Mouse (Mus musculus): ENCODE results near the gene Ccdc57. TPM values are rescaled to one million over a fixed set of nuclear protein-coding genes. Genes with fewer than 3 reads are reported as not detected.

Ccdc57 gene
- polyA plus RNA-seq, 1 experiment from 2014 or later: 4.4 TPM

DNA sequence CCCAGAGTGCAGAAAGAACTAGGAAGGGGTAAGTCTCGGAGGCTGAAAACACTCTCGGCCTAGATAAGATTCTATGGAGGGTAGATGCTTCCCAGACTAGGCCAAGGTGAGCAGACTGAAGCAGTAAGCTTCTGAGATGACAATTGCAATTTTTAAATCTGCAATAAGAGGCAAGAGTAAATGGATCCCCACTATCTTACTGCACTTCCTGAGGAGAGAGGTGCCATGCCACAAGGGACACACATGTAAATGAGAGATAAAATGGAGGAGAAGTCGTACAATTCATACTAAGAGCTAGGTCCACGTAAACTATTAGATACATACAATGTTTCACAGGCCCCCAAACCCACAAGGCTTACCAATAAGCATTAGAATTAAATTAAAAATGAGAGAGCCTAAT is 4.2 kb downstream of the Ccdc57 start:
- Histone ChIP-seq H3K9me3 (no peaks in the 10 kb centered on the region), H3K9ac (no peak overlapping the region), H3K27me3 (no peaks in the 10 kb centered on the region), H3K4me1 (peaks cover 11% of the 10 kb centered on the region), H3K36me3 (peaks cover 16% of the 10 kb centered on the region; the same call in 1 of the 2 replicates), H3K4me3 (no peak overlapping the region), H3K4me2 (no peak overlapping the region), H3K27ac (no peak overlapping the region)
- WGBS: 90% methylated on average over 4 of the region's 4 CpGs
- no peak for ATAC-seq (ENCODE audit: insufficient number of reproducible peaks, low FRiP score, low TSS enrichment, low read depth)

DNA sequence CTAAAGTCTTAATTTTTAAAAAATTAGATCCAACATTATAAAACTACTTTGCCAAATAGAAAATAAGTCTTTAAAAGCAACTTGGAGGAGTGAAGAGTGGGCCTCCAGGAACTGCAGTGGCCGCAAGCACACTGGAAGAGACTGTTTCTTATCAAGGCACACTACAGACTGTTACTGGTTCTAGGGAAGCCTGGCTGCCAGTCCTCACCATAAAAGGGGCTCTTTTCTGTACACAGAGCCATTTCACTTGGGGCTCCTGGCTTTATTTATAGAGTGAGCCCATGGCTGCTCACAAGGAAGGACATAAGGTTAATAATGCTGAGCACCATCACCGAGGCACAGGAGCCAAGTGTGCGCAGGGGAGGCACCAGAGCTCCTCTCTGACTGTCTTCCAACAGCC is 10.1 kb downstream of the Ccdc57 start:
- H3K36me3 ChIP-seq: peaks cover 46% of the 10 kb centered on the region
- ATAC-seq (ENCODE audit: insufficient number of reproducible peaks, low FRiP score, low TSS enrichment, low read depth): no peak

GRCm38 (mm10) chr11:120917756-120918155 is 14.9 kb downstream of the Ccdc57 start:
- Histone ChIP-seq H3K4me3 (no peak overlapping the region), H3K27ac (no peak overlapping the region), H3K9me3 (no peaks in the 10 kb centered on the region), H3K9ac (no peak overlapping the region), H3K4me1 (no peaks in the 10 kb centered on the region), H3K4me2 (no peak overlapping the region), H3K36me3 (peaks cover 35% of the 10 kb centered on the region), H3K27me3 (no peaks in the 10 kb centered on the region)
- WGBS: 94% methylated on average over 5 of the region's 5 CpGs
- ATAC-seq (ENCODE audit: insufficient number of reproducible peaks, low FRiP score, low TSS enrichment, low read depth): no peak

More for the DNA sequence above, 10.1 kb downstream of the Ccdc57 start:
- 87% methylated on average over 3 of the region's 3 CpGs for WGBS
- Histone ChIP-seq H3K4me1 (no peaks in the 10 kb centered on the region), H3K9me3 (no peaks in the 10 kb centered on the region), H3K27ac (no peak overlapping the region), H3K27me3 (no peaks in the 10 kb centered on the region), H3K4me3 (no peak overlapping the region), H3K9ac (no peak overlapping the region), H3K4me2 (no peak overlapping the region)

GRCm38 (mm10) chr11:120916477-120916876 is 16.2 kb downstream of the Ccdc57 start:
- peaks cover 31% of the 10 kb centered on the region for H3K36me3 ChIP-seq
- no peak overlapping the region for H3K27ac ChIP-seq
- 52% methylated on average over 3 of the region's 3 CpGs for WGBS

GRCm38 (mm10) chr11:120913796-120914195 is 18.9 kb downstream of the Ccdc57 start:
- Histone ChIP-seq H3K4me3 (no peak overlapping the region), H3K27ac (no peak overlapping the region), H3K9ac (no peak overlapping the region), H3K4me1 (no peaks in the 10 kb centered on the region), H3K36me3 (peaks cover 11% of the 10 kb centered on the region), H3K9me3 (no peaks in the 10 kb centered on the region), H3K27me3 (no peaks in the 10 kb centered on the region), H3K4me2 (no peak overlapping the region)
- WGBS: 92% methylated on average over 4 of the region's 4 CpGs
- ATAC-seq (ENCODE audit: insufficient number of reproducible peaks, low FRiP score, low TSS enrichment, low read depth): no peak

More at GRCm38 (mm10) chr11:120916477-120916876, 16.2 kb downstream of the Ccdc57 start:
- Histone ChIP-seq H3K4me3 (no peak overlapping the region), H3K4me2 (no peak overlapping the region), H3K27me3 (no peaks in the 10 kb centered on the region), H3K4me1 (no peaks in the 10 kb centered on the region), H3K9ac (no peak overlapping the region), H3K9me3 (no peaks in the 10 kb centered on the region)
- no peak for ATAC-seq (ENCODE audit: insufficient number of reproducible peaks, low FRiP score, low TSS enrichment, low read depth)

GRCm38 (mm10) chr11:120905430-120905873 is 27.2 kb downstream of the Ccdc57 start:
- ATAC-seq (ENCODE audit: insufficient number of reproducible peaks, low FRiP score, low TSS enrichment, low read depth): no peak
- no peak overlapping the region for H3K27ac ChIP-seq
- 46% methylated on average over 1 of the region's 1 CpGs for WGBS
- H3K4me2 ChIP-seq: no peak overlapping the region
- no peaks in the 10 kb centered on the region for H3K4me1 ChIP-seq
- no peaks in the 10 kb centered on the region for H3K9me3 ChIP-seq
- no peak overlapping the region for H3K4me3 ChIP-seq
- 0 out of 2 replicates have a peak, but pooled peaks cover 2% of the 10 kb centered on the region for H3K36me3 ChIP-seq
- H3K9ac ChIP-seq: no peak overlapping the region
- no peaks in the 10 kb centered on the region for H3K27me3 ChIP-seq

DNA sequence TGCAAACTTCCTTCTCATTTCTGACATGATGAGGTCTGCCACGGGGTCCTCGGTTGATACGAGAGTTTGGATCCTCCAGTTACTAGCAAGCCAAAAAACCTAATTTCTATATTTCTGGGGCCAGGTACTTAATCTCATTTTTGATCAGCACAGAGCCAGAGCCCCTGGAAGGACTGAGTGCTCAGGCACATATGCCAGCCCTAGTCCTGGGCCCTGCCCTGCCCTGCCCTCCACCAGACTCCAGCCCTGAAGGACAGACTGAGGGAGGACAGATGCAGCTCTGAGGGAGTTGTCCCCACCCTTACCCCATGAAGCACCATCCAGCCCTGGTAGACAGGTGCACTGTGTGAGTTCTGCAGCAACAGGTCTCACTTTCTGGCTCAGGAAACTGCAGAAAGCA is 28.1 kb downstream of the Ccdc57 start:
- Histone ChIP-seq H3K4me2 (no peak overlapping the region), H3K27me3 (no peaks in the 10 kb centered on the region), H3K4me3 (no peak overlapping the region), H3K4me1 (no peaks in the 10 kb centered on the region), H3K27ac (no peak overlapping the region), H3K36me3 (0 out of 2 replicates have a peak, but pooled peaks cover 2% of the 10 kb centered on the region), H3K9me3 (no peaks in the 10 kb centered on the region), H3K9ac (no peak overlapping the region)
- ATAC-seq (ENCODE audit: insufficient number of reproducible peaks, low FRiP score, low TSS enrichment, low read depth): no peak
- WGBS: 90% methylated on average over 3 of the region's 3 CpGs

- Histone ChIP-seq H3K27me3 (no peaks in the 10 kb centered on the region), H3K4me1 (no peaks in the 10 kb centered on the region), H3K27ac (no peak overlapping the region), H3K4me2 (no peak overlapping the region), H3K36me3 (0 out of 2 replicates have a peak, but pooled peaks cover 2% of the 10 kb centered on the region), H3K9ac (no peak overlapping the region), H3K4me3 (no peak overlapping the region), H3K9me3 (no peaks in the 10 kb centered on the region)
- no peak for ATAC-seq (ENCODE audit: insufficient number of reproducible peaks, low FRiP score, low TSS enrichment, low read depth)
- 74% methylated on average over 24 of the region's 24 CpGs for WGBS
These were observed 29.4 kb downstream of the Ccdc57 start for GRCm38 (mm10) chr11:120903159-120903850.

GRCm38 (mm10) chr11:120902487-120903142 is 30.1 kb downstream of the Ccdc57 start:
- Histone ChIP-seq H3K9me3 (no peaks in the 10 kb centered on the region), H3K27me3 (no peaks in the 10 kb centered on the region), H3K4me1 (no peaks in the 10 kb centered on the region), H3K36me3 (0 out of 2 replicates have a peak, but pooled peaks cover 2% of the 10 kb centered on the region), H3K4me2 (no peak overlapping the region), H3K27ac (no peak overlapping the region), H3K4me3 (no peak overlapping the region), H3K9ac (no peak overlapping the region)
- 55% methylated on average over 10 of the region's 10 CpGs for WGBS
- ATAC-seq (ENCODE audit: insufficient number of reproducible peaks, low FRiP score, low TSS enrichment, low read depth): no peak

DNA sequence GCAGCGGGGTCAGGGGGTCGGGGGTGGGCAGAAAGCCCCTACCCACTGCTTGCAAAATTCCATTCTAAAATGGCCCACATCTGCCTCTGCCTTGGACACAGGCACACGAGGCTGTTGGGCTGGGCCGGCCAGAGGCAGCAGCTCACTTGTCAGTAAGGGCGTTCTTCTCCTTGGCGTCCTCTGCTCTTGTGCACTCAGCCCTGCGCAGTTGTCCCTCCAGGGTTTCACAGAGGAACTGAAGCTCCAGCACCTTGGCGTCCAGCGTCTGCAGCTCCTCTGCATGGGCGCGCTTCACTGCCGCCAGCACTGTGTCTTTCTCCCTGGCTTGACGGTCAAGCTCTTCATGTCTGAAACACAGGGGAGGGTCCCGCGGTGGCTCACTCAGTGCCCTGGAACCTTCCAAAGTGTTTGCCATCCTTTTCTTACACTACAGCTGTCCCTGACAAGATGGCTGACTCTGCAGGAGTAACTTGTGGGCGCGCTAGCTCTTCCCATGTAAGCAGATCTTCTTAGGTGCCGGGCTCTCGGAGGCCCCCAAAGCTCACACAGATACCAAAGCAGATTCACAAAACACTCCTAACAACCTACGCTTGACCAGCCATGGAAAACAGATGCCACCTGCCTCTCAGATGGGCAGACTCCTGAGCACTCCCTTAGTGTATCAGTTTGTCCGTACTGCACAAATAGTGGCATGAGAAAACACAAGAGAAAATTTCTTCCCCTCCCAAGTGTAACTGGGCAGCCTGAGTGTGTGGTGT is 30.8 kb downstream of the Ccdc57 start:
- Histone ChIP-seq H3K27me3 (no peaks in the 10 kb centered on the region), H3K36me3 (0 out of 2 replicates have a peak, but pooled peaks cover 2% of the 10 kb centered on the region), H3K9ac (no peak overlapping the region), H3K9me3 (no peaks in the 10 kb centered on the region), H3K4me3 (no peak overlapping the region), H3K4me1 (no peaks in the 10 kb centered on the region), H3K27ac (no peak overlapping the region), H3K4me2 (no peak overlapping the region)
- no peak for ATAC-seq (ENCODE audit: insufficient number of reproducible peaks, low FRiP score, low TSS enrichment, low read depth)
- WGBS: 81% methylated on average over 21 of the region's 21 CpGs

DNA sequence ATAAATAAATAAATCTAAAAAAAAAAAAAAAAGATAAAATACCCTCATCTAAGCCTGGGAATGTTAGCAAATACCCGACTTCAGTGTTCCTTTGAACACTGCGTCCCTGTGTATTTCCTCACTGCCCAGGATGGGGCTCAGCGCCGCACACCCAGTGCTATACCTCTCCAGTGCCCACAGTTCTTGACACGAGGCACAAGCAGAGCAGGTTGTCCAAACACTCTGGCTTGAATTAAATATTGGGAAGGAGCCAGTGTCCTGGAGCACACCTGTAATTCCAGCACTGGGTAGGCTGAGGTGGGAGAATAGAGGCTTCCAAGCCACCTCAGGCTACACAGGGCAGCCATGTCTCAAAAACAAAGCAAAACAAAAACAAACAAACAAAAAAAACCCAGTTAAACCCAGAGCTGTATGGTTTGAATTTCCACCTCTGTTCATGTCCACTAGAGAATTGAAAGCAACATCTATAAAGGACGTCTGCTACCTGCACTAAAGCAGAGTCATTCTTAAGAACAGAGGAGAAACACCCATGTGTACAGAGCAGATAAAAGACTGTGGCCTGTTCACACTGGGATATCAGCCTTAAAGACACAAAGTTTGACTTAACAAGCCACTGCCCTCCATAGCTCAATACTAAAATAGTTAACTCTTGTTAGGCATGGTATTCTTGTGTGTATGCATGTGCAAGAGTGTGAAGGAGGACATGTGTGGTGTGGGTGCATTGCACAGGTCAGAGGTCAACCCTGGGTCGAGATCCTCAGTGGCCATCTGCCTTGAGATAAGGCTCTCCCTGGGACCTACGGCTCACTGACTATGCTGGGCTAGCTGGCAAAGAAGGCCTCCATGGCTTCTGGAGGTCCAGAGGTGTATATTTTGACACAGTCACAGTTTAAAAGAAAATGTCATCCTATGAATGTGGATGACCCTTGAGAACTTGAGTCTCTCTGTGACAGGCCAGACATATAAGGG is 32.1 kb downstream of the Ccdc57 start:
- ATAC-seq (ENCODE audit: insufficient number of reproducible peaks, low FRiP score, low TSS enrichment, low read depth): no peak
- no peak overlapping the region for H3K4me2 ChIP-seq
- no peaks in the 10 kb centered on the region for H3K9me3 ChIP-seq
- H3K4me3 ChIP-seq: no peak overlapping the region
- no peaks in the 10 kb centered on the region for H3K4me1 ChIP-seq
- no peak overlapping the region for H3K27ac ChIP-seq
- no peaks in the 10 kb centered on the region for H3K27me3 ChIP-seq
- H3K36me3 ChIP-seq: peaks cover 3% of the 10 kb centered on the region; the same call in 1 of the 2 replicates
- H3K9ac ChIP-seq: no peak overlapping the region
- WGBS: 80% methylated on average over 8 of the region's 8 CpGs
